In the genomic region with DNA sequence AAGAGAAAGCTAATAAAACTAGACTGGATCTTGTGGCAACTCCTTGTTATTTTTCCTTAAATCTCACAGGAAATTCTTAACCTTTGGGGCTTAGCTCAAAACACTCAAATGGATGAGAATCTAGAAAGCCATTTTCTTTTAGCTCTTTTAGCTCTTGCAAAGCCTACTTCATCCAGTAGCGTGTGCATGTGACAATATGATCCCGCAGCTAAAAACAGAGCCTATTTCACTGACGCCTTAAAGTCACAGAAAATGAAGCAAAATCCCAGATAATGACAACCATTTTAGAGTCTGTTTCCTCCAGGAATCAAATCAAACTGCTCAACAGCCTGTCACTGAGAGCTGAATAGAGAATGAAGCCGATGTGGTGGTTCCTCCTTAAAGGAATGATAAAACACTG, we compare ENCODE assay signal across 9 mouse cellular contexts.
"Had no signal": no experiment of that assay in that cellular context is flagged by ENCODE, and none has a peak within 500 bp of the region (broad histone marks: within the 10 kb centered on the region; RNA-seq: fewer than 3 reads in every experiment).

No protein-coding gene starts in this region.

- H3K4me2 ChIP-seq: liver, embryonic 13.5 days had no signal

- H3K9ac ChIP-seq: liver, embryonic 13.5 days had no signal

- H3K27me3 ChIP-seq: liver, embryonic 13.5 days had no signal

- H3K27ac ChIP-seq: kidney, postnatal 0 days; liver, embryonic 13.5 days had no signal

- H3K4me1 ChIP-seq: liver, embryonic 13.5 days had no signal

- H3K9me3 ChIP-seq: liver, embryonic 13.5 days had no signal

- DNase-seq: kidney, adult 2 months; kidney, postnatal 25 days; liver, embryonic 13.5 days; lung, adult 2 months; lung, postnatal 14 days; lung, postnatal 4 days; thymus, adult 18-20 months; thymus, postnatal 36 days had no signal

- H3K36me3 ChIP-seq: liver, embryonic 13.5 days had no signal

- H3K4me3 ChIP-seq: liver, embryonic 13.5 days had no signal
